Mouse (Mus musculus) A20 (cell line): Measurements from ENCODE around the gene Mpdu1.
"Not testable (repeated sequence)": the region's sequence is repeated elsewhere in the genome, so short reads cannot be mapped to it uniquely, and the experiment has no call there.

Experiments used
- DNase-seq: peaks from one replicate; pipeline ENCODE4 v3.0.0-alpha.2; 2011; ENCODE audit warnings: low read depth, low spot score

Gene Mpdu1

DNA sequence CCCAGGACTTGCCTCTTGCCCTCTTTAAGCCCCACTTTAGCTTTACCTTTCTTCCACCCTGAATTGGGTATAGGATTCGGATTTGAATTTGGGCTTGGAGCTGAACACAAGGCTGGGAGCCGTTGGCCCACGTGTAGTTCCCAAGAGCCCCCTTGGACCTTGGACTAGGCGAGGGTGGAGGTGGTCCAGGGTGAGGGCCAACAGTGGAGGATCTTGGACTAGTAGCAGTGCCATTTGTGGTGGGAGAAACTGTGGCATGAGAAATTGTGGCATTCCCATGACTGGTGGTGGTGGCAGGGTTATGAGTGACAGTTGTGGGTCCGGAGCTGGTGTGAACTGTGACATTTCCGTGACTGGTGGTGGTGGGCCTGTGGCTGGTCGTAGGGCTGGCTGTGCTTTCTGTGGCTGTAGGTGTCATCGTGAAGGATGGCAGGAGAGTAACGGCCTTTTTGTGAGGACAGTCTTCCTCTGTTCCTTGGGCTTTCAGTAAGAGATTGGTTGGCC is 3.1 kb upstream of the Mpdu1 start:
- DNase-seq: no peak

DNA sequence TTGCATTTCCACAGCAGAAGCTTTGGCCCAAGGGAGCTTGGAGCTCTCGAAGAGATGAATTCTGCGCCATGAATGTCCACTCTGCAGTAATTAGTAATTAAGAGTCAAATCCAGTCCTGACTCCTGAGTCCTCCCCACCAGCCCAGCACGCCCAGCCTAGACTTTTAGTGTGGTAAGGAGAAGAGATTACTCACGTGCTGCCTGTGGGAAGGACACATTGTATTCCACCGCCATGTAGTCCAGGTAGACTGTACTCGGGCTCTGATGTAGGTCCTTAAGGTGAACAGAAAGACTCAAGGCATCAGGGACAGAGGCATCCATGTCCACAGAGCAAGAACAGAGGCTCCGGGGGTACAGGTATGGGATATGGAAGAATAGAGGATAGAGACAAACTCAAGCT is 2.4 kb upstream of the Mpdu1 start:
- no peak for DNase-seq

DNA sequence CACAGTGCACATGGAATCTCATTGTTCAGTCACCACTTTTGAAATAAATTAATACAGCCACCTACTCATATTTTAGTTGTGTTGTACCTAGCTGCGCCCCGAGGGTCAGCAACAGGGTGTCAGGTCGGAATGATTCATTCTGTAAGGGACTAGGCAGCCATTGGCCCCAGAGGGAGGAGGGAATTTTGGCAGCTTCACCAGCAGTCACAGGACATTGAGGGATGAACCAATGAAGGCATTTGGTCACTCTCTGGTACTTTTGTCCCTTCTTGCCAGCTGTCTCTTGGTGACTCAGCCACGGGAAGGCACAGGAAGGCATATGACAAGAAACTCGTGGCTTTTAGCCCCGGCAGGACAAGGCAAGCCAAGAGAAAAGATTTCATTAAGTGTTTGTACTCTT is 1.4 kb upstream of the Mpdu1 start:
- DNase-seq: no peak

DNA sequence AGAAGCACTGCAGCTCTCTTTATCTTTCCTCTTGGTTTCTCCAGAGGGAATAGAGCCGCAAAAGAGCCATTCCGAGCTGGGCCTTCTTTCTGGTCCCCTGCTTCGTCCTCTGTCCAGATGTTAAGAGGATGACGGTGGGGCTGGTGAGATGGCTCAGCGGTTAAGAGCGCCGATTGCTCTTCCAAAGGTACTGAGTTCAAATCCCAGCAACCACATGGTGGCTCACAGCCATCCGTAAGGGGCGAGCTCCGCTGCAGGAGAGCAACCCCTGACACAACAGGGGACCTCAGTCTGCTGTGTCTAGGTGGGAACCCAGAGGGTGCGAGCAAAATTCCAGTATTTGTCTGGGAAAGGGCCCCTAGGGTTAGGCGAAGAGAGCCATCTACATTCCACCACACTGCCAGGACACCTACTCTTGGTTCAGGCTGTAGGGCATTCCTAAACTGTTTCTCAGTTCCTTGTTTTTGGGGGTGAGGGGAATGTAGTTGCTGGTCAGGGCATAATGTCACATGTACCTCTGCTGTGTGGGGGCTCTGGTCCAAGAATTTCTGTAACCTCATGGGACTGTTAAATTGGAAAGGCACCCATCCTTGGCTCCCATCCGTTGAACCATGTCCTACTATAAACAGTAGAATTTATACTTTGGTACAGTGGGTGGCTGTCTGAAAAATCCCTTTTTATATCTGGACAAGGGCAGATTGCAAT is 677 bp upstream of the Mpdu1 start:
- no peak for DNase-seq

DNA sequence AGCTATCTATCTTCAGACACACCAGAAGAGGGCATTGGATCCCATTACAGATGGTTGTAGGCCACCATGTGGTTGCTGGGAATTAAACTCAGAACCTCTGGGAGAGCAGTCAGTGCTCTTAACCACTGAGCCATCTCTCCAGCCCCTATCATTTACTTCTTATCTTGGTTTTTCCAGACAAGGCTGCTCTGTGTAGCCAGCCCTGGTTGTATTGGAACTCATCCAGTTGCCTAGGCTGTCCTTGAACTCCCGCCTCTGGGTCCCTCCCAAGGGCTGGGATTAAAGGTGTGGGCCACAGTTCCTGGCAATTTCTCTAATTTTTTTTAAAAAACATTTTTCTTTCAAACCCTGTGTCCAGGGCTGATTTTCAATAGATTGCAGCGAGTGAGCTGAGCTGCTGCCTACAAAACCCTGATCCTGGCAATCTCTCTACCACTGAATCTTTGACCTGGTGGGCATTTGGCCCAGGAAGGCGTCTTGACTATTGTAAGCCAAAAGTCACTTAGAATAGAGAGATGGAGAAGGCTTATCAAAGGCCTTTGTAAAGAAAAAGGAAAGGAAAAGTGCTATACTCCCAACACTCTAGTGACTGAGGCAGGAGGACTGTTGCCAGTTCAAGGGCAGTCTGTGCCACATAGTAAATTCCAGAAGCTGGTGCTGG is 1.1 kb downstream of the Mpdu1 start:
- no peak for DNase-seq

DNA sequence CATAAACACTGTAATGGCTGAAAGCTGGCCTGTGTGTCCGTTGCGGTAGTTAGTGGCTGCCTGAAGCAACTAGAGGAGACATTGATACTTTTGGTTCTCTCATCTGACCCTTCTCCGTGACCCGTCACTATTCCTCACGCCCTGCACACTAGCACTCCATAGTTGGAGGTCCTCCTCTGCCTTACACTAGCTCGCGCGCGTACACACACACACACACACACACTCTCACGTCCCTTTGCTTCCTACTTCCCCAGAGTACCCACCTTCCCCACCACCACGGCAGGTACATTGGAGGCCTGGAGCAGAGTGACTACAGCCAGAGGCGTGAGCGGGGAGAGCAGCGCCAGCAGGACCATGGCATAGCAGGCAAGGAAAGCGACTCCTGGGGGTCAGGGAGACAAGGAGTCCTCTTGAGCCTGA is 5.0 kb downstream of the Mpdu1 start:
- no peak for DNase-seq

DNA sequence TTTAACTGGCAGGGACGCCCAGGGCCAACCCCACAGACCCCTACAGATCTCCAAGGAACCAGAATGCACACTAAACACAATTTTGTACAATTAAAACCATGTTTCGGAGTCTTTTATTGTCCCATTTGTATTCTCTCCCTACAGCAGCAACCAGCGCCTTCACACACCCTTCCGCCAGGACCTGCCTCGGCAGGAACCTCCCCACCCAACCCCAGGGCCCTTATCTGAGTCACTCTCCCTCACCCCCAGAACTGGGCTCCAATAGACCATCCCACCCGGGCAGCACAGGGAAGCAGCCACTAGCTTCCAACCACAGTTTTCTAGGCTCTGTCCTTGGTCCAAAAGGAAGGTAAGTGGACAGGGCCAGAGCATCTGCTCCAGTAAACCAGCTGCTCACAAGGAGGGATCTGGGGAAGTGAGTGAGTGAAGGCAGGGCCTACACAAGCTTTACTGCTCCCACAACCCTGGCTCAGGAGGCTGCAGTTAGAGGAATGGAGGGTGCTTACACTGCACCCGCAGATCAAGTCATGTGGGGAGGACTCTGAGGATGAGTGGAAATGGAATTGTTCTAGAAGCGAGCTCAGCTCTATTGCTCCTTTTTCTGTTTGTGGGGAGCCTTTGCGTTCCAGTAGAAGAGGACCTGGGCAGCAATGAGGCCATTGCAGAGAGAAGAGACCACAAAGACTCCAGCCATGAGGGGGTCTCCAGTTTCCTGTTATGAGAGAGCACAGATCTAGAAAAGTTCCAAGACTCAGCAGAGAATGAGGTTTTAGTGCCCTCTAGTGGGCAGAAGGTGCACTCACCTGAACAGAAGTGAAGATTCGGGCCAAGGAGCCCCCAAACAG is 5.6 kb downstream of the Mpdu1 start:
- DNase-seq: peak; percentile 64

DNA sequence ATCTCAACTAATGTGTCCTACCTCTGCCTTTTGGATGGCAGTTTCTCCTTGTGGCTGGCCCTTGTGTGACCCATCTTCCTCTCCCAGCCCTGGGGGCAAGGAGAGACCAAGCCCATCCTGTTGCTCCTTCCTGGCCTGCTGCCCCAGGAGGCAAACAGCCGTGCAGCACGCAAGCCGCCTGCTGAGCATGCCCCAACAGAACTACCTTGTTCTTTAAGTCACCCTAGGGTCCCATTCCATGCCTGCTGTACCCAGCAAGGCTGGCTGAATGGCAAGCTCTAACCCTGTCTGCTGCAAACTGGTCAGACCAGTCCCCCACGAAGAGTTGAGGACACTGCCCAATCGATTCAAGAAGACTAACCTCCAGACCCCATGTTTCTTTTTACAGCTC is 6.4 kb downstream of the Mpdu1 start:
- no peak for DNase-seq

DNA sequence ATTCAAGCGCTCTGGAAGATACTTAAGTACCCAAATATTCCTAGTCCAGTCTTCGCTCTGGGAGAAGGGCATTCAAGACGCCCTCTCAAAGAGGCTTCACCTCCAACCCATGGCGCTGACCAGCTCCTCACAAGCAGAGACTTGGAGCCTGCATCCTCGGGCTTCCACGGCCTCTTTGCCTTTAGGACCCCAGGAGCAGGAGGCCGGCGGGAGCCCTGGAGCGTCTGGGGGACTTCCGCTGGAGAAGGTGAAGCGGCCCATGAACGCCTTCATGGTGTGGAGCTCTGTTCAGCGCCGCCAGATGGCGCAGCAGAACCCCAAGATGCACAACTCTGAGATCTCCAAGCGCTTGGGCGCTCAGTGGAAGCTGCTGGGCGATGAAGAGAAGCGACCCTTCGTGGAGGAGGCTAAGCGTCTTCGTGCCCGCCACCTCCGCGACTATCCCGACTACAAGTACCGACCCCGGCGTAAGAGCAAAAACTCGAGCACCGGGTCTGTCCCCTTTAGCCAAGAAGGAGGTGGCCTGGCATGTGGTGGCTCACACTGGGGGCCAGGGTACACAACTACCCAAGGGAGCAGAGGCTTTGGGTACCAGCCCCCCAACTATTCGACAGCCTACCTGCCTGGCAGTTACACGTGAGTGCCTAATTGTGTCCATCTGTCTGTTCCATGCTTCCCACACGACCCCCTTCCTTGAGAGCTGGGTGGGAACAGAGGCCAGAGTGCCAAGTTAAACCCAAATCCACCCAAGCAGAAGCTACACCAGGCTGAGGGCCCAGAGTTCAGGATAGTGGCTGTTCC is 7.0 kb downstream of the Mpdu1 start, which contains the start of gene Sox15:
Gene Sox15, plus strand, starts transcription at position 51 of the 801 bp plus-strand sequence.
- peak; percentile 34 for DNase-seq

DNA sequence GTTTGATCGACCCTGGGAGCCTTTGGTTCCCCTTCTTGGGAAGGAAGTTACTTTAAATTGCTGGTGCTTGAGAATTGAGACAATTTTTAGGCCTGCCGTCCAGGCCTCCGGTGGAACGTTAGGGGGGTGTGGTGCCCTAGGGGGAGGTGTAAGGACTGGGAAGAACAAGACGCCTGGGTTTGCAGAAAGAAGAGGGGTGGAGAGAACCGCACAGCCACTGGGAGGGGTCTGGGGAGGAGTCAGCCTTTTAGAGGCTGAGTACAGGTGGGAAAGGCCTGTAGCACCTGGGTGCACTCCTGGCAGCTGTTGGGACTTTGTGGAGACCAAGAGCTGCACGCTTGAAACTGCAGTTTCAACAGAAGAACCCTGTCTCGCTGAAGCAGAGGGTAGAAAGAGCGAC is 7.7 kb downstream of the Mpdu1 start:
- no peak for DNase-seq

DNA sequence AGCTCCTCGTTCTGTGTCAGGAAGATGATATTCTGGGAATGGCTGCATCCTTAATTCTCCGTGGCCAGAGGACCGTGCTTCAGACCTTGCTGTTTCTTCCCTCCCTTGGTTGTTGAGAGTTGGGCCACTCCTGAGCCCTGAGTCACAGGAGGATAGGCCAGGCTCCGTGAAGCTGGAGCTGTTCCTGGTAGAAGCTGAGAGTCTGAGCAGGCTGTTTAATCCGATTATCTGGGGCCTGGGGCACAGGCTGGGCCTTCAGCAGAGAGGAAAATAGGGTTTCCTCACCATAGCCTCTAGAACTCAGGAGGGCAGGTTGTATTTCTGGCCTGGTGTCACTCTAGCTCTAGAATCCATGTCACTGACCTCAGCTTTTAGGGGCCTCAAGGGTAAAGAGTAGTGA is 9.0 kb downstream of the Mpdu1 start:
- DNase-seq: no peak

DNA sequence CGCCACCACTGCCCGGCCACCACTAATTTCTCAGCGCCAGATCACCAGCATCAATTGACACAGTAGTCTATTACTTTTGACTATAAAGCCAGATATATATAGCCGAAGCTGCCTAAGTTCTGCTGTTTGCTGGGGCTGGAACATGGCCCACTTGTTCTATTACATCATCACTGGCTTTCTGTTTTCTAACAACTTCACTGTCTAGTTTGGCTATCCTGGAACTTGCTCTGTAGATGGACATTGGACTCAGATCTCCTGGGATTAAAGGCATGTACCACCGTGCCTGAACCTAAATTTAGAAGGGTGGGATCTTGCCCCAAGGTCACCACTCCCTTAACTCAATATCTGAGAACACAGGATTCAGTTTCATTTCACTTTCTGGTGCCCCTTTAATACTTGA is 16.6 kb downstream of the Mpdu1 start:
- no peak for DNase-seq

DNA sequence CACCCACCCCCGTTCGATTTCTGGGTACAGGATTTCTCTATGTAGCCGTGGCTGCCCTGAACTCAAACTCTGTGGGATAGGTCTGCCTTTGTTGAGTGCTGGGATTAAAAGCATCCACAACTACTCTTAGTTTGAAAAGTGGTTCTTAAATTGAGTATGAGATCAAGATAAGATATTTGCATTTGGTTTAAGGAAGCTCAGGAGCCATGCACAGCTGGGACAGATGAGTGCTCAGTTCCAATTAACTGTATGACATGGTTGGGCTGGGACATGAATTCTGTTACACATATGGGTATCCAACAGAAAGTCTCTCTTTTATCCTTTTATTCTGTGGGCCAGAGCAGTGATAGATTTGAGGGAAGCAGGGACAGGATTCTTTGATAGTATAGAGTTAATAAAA is 27.0 kb downstream of the Mpdu1 start:
- DNase-seq: no peak

DNA sequence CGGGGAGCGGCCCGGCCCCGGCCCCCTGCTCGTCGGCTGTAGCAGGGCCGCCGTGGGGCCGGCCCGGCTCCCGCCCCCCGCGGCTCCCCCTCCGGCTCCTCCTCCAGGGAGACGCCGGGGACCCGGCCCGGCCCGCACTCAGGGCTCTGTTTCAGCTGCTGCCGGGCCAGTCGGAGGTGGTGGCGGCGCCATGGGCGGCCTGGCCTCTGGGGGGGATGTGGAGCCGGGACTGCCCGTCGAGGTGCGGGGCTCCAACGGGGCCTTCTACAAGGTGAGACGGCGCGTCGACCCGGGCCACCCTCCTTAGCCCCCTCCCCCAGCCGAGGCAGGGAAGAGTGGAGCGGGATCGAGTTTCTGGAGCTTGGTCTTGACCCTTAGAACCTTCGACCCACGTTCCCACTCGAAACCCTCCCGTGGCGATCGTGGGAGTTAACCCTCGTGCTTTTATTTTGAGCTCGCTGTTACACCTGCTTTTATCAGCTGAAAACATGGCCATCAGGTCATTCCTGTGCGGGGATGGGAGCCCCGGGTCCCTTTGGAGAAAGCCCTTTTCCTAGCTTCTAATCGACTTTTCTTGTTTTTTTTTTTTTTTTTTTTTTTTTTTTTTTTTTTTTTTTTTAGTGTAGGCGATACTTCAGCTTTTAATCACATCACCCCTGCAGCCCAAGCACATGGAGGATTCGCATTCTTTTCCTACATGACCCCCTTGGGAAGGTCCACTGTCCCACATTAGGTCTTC is 29.1 kb downstream of the Mpdu1 start:
- peak; percentile 57 for DNase-seq

DNA sequence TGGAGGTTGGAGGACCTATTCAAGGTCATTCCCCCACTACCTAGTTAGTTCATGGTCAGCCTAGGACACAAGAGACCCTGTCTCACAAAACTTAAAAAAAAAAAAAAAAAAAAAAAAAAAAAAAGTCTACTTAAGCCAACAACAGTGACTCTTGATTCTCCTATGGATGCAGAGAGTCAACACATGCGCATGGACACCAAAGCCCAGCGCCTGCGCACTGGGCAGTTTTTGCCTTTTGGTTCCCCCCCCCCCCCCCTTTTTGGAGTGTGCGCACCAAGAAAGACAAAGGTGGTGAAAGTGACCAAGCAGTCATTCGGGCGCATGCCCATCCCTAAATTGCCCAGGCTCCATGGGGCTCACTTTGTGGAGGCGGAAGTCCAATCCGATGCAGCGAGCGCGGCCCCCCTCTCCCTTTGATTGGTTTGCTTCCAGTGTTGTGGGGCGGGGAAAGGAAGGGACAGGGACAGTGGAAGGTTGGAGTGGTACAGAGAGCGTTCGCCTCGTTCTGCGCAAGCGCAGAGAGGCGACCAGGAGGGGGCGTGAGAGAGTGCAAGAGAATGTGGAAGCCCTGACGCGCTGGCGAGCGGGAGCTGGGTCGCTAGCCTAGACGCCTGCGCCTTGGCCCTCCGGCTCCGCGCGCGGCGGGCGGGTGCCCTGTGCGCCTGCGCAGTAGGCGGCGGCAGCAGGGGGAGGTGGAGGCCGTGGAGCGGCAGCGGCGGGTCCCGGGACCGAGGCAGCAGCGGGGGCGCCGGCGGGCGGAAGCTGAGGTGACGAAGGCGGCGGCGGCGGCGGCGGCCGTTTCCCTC is 30.0 kb downstream of the Mpdu1 start, which contains the start of gene Fxr2:
Gene Fxr2, plus strand, starts transcription at position 707 of the 806 bp plus-strand sequence.
- DNase-seq: peak; percentile 97

DNA sequence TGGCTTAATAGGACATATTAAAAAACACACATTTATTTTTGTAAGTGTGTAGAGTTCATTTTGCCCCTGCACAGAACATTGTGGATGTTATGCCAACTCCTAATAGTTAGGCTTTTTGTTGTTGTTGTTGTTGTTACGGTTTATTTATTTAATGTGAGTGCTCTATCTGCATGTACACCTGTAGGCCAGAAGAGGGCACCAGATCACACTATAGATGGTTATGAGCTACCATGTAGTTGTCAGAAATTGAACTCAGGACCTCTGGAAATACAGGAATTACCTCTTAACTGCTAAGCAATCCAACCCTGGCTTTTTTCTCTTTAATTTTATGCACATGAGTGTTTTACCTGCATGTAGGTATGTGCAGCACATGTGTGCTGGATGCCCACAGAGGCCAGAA is 32.6 kb downstream of the Mpdu1 start:
- DNase-seq: peak; percentile 56

DNA sequence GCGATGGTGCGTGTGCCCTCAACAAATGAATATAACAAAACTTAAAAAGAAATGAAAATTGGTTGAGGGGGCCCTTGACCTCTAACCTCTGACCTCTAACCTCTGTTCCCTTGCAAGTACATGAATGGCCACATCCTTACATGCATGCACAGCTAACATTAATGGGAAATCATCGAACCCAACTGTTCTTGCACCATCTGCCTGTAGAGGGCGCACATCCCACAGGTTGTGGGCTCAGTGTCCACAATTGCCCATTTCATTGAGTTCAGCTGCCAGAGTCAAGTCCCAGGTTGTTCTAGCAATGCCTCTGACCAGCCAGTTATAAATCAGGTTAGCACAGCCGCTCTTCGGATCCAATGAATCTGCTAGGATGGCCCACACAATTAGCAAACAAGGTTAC is 34.2 kb downstream of the Mpdu1 start:
- DNase-seq: peak; percentile 78

DNA sequence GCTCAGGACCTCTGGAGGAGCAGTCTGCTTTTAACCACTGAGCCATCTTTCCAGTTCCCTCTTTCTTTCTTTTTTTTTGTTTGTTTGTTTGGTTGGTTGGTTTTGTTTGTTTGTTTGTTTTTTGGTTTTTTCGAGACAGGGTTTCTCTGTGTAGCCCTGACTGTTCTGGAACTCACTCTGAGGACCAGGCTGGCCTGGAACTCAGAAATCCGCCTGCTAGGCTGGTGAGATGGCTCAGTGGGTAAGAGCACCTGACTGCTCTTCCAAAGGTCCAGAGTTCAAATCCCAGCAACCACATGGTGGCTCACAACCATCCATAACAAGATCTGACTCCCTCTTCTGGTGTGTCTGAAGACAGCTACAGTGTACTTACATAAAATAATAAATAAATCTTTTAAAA is 38.1 kb downstream of the Mpdu1 start:
- not testable (repeated sequence) for DNase-seq

DNA sequence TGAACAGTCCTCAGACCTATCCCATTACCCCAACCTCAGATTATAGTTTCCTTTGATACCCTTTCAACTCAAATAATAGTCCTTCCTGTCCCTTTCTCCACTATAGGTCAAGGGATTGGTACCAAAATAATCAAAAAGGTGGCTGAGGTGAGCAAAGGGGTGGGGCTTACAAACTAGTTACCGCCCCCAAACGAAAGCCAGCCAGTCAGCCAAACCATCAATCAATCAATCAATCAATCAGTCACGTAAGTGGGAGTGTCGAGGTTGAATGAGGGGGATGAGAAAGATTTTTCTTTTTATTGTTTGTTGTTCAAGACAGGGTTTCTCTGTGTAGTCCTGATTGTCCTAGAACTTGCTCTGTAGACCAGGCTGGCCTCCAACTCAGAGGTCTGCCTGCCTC is 39.4 kb downstream of the Mpdu1 start:
- no peak for DNase-seq

DNA sequence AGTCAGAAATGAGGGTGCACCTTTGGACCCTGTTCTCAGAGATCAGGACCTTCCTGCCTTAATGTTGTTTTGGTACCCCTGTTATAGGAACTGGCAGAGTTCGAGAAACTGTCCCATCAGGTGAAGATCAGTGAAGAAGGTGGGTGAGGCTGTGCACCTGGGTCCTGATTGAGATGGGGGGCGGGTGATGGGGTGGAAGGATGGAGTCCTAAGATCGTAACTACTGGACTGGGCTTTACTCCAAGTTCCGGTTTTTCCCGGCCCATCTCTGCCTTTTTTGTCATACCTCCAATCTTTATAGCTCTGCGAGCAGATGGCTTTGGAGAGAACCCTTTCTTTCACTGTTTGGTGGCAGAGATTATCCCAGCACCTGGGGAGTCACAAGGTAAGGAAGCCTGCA is 40.0 kb downstream of the Mpdu1 start:
- no peak for DNase-seq
